Mouse (Mus musculus) right cerebral cortex, postnatal 36 days (tissue): ENCODE measurements around the gene Lctl.

ENCODE experiments used
- DNase-seq, 2 experiments: peaks; one replicate each; pipeline ENCODE4 v3.0.0; 2022; ENCODE audit warnings: low spot score in 2 of 2, mixed read lengths in 1 of 2

Lctl gene

GRCm38 (mm10) chr9:64116876-64117275 lies at the start of gene Lctl:
Lctl (plus strand) TSS chr9:64117147.
- no peak for DNase-seq

DNA sequence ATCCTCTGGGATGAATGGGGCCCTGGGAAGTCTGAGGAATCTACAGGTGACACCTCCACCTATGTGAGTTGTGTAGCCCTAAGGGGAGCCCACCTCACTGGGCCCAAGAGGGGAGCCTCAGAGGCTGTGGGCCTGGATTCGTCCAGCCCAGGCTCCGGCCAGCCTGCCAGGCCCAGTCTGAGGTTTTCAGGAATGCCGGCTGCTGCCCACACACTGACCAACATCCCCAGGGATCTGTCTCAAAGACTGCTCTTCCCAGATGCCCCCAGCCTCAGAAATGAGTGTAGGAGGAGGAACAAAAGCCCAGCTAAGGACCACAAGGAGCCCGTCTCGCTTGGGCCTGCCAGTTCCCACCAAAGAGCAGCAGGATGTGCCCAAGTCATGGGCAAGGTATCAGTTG lies 49.2 kb upstream of the Lctl start:
- no peak for DNase-seq

- DNase-seq: no peak
These were observed 48.4 kb upstream of the Lctl start for GRCm38 (mm10) chr9:64068571-64068970.

- no peak for DNase-seq
These were observed 47.8 kb upstream of the Lctl start for GRCm38 (mm10) chr9:64069131-64069530.

GRCm38 (mm10) chr9:64070674-64071073 lies 46.3 kb upstream of the Lctl start:
- DNase-seq: no peak

GRCm38 (mm10) chr9:64074831-64075230 lies 42.1 kb upstream of the Lctl start:
- DNase-seq: no peak

- DNase-seq: no peak
These were observed 40.5 kb upstream of the Lctl start for GRCm38 (mm10) chr9:64076412-64076811.

GRCm38 (mm10) chr9:64078386-64078792 lies 38.6 kb upstream of the Lctl start:
- no peak for DNase-seq

- no peak for DNase-seq
These were observed 37.0 kb upstream of the Lctl start for GRCm38 (mm10) chr9:64079922-64080321.

DNA sequence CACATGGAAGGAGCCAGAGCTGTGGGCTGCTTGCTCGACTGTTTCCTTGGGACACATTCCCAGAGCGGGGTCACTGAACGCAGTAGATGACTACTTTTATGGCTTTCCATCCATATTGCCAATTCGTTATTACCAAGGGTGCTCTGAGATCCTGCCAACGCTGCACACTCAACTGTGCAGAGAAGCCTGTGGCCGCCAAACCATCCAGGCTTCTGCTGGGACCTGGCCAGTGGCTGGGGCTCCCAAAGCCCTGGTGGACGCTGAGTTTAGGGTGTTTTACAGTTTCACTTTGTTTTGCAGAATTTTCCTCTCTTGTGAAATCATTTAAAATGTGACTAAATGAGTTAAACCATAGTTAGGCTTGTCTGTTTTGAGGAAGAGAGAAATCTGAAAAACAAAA lies 32.7 kb upstream of the Lctl start:
- DNase-seq: no peak

- no peak for DNase-seq
These were observed 32.1 kb upstream of the Lctl start for GRCm38 (mm10) chr9:64084661-64085399.

- no peak for DNase-seq
These were observed 31.0 kb upstream of the Lctl start for GRCm38 (mm10) chr9:64085976-64086375.

DNA sequence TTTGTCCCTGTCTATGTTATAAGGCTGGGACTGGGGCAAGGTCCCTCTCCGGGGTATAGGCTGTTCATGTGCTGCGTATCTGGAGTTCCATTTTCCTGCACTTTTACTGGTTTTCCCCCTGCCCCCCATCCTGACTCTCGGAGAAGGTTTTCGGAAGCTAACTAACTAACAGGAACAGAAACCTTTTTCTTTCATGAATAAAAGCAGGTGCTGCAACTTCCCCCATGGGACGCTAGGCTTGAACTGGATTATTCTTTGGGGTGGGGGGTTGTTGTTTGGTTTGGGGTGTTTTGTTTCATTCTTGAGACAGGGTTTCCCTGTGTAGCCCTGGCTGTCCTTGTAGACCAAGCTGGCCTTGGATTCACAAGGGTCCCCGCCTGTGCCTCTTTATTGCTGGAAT lies 30.4 kb upstream of the Lctl start:
- no peak for DNase-seq

- DNase-seq: peak; percentile 43 to 49
These were observed 29.3 kb upstream of the Lctl start for GRCm38 (mm10) chr9:64087461-64088235.

- DNase-seq: no peak
These were observed 28.6 kb upstream of the Lctl start for GRCm38 (mm10) chr9:64088346-64088745.

DNA sequence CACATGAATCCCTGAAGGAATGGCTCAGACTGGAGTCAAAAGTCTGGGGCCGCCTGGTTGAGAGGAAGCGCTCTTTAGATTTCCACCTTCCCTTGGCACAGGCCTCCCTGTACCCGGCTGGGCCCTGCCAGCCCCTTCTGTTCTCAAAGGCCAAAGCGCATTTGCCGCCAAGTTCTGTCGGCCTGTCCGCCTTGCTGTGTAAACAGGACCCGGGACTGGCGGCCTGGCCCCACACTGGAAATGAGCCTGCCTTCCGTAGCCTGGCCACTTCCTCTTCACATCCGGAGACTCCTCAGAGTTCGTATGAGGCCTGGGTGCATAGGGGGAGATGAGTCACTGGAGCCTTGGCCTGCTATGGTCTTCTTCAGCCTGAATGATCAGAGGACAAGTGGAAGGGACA lies 27.9 kb upstream of the Lctl start:
- peak in 1 of 2 experiments; percentile 3 for DNase-seq

- DNase-seq: no peak
These were observed 22.9 kb upstream of the Lctl start for GRCm38 (mm10) chr9:64094083-64094482.

DNA sequence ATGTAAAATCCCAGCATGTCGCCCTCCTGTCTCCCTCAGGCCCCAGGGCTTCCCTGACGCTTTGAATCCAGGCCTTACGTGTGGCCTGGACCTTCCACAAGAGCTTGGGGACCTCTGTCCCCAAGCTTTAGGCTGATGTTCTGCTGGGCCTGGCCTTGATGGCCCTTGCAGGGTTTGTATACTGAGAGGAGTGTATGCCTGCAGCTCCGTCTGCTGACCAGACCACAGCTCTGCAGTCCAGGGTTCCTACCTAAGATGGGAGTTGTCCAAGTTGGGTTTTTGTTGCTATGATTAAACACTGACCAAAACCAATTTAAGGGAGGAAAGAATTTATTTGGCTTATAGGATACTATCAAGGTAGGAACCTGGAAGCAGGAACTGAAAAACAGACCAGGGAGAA lies 18.7 kb upstream of the Lctl start:
- DNase-seq: no peak

DNA sequence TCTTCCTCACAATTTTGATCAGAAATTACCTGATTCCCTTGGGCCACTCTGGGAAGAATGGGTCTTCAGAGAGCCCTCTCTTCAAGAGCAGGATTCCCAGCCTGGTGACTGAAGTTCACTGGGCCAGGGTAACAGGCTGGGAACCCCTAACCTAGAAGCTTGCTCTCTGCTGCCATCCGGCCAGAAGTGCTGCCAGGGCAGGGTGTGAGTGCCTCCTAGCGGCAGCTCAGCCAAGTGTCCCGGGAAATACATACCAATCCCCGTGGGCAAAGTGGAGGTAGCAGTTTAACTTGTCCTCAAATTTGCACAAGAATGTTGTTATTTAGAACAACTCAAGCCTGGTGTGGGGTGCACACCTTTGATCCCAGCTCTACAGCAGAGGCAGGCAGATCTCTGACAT lies 16.5 kb upstream of the Lctl start:
- peak in 1 of 2 experiments; percentile 29 for DNase-seq

- DNase-seq: no peak
These were observed 11.6 kb upstream of the Lctl start for GRCm38 (mm10) chr9:64105301-64105700.

DNA sequence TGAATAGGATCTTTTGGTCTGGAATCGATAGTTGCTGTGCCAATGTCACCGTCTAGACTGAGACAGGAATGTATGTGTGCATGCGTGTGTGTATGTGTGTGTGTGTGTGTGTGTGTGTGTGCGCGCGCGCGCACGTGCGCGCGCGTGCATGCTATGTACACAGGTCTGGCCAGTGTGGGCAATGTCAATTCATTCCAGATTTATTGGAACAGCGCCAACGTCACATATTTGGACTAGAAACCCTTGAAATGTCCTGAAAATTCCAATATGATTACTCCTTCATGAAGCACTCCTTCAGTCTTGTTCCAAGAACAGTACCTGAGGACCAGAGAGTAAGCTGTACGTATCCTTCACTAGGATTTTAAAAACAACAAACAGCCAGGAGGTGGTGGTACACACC lies 6.4 kb upstream of the Lctl start:
- no peak for DNase-seq

GRCm38 (mm10) chr9:64114646-64115045 lies 2.3 kb upstream of the Lctl start:
- DNase-seq: no peak

- no peak for DNase-seq
These were observed 1.2 kb upstream of the Lctl start for GRCm38 (mm10) chr9:64115756-64116155.
